Mouse (Mus musculus) heart, adult 11 months (tissue): ENCODE data around the gene Defb29.

Experiments
- DNase-seq: peaks from one replicate; pipeline ENCODE4 v3.0.0; 2022

The Defb29 gene

DNA sequence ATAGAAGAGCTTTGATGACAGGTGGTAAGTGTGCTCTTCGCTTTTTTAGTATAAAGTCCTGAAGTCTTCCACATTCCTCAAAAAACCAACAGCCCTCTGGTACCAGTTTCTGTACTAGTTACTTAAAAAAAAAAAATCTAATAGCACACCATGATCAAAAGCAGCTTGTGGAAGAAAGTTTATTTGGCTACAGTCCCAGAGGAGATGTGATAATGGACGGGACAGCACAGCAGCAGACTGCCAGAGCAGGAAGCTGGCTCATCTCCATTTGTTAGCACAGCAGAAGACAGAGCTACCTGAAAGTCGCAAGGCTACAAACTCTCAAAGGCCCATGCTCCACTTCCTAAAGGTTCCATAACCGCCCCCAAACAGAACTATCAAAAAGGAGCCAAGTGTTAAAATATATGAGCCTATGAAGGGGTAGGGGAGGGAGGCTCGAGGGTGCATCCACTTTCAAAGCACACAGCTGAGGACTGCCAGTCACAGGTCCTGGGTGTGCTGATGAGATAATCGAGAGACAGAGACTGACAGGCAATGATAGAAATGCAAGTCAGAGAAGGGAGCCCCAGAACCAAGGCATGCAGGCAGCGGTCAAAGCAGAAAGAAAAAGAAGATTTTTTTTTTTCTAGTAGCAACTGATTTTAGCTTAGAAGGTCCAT, 39.6 kb downstream of the Defb29 start:
- DNase-seq, result no peak

DNA sequence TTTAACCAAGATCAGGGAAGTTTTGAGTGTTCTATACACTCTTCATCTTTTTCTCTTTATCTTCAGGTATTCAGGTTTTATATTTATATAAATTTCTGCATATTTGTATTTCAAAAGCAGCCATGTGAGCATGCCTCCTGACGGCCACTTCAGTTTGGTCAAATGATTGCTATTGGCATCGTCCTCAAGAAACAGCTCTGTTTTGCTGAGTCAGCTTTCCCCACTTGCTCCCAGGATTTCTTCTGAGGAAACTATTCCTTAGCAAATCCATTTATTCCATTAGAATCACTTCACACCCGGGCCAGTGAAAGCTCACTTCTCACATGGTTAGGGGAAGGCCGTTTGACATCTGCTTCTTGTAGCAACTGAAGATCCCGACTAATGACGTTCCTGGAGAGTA, 41.9 kb downstream of the Defb29 start:
- no peak for DNase-seq

DNA sequence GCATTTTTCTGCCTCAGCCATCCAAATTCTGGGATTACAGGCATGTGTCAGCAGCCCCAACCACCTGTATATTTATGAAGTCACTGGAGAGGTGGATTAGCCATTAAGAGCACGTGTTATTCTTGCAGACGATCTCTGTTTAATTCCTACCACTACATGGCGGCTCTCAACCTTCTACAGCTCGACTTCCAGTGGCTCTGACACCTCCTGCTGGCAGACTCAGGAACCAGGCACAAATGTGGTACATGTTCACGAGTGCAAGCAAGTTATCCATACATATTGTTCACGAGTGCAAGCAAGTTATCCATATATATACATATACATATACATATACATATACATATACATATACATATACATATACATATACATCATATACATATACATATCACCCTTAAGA, 46.7 kb downstream of the Defb29 start:
- DNase-seq, result no peak

DNA sequence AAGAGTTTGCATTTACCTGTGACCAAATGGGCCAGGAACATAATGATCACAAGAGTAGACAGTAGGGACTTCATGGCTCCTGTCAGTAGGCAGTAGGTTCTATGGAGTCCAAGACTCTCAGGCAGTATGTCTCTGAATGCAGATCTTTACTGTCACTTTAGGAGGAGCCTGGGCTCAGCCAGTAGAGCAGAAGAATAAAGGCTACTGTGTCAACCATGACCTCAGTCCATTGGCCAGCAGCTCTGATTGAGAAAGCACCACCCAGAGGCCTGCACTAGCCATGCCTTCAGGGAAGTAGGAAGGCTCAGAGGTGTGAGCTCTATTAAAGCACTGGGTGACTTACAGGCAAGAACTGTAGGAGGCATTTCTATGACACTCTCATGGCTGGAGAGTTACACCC, 49.9 kb downstream of the Defb29 start, which contains the start of gene Defb22:
Gene Defb22 (minus strand): TSS at position 101 of the 400 bp plus-strand sequence.
- no peak for DNase-seq
